Mouse (Mus musculus) A20 (cell line): ENCODE results near the gene D930048N14Rik.
"Not testable (repeated sequence)": the region's sequence is repeated elsewhere in the genome, so short reads cannot be mapped to it uniquely, and the experiment has no call there.

Experiments used
- DNase-seq: peaks from one replicate; pipeline ENCODE4 v3.0.0-alpha.2; 2011; ENCODE audit warnings: low read depth, low spot score

D930048N14Rik gene

GRCm38 (mm10) chr11:51627907-51628306 lies 22.8 kb upstream of the D930048N14Rik start:
- no peak for DNase-seq

GRCm38 (mm10) chr11:51629651-51630314 lies 21.0 kb upstream of the D930048N14Rik start:
- DNase-seq: no peak

GRCm38 (mm10) chr11:51632130-51632753 lies 18.5 kb upstream of the D930048N14Rik start:
- no peak for DNase-seq

DNA sequence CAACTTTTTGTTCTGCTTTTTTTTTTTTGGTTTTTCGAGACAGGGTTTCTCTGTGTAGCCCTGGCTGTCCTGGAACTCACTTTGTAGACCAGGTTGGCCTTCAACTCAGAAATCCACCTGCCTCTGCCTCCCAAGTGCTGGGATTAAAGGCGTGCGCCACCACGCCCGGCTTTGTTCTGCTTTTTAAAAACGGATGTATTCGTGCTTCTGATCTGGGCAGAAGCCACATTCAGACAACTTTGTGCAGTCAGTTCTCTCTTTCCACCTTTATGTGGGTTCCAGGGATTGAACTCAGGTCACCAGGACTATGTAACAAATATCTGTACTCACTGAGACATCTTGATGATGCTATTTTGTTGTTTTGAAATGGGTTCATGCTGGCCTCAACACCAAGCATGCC lies 17.6 kb upstream of the D930048N14Rik start:
- DNase-seq: not testable (repeated sequence)

DNA sequence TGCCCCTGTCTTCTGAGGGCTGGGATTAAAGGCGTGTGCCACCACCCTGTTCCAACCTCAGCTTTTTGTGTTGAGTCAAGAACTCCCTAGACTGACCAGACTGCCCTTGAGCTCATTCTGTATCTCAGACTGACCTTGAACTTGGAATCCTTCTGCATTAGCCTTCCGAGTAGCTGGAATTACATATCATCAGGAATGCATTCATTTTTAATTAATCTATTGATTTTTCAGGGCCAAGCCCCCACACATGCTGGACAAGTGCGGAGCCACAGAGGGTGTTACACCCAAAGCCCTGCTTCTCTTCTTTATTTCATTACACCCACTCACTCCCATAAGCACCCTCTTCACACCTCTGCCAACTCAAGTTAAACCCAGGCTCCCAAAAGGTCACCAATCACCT lies 17.0 kb upstream of the D930048N14Rik start:
- DNase-seq: no peak

DNA sequence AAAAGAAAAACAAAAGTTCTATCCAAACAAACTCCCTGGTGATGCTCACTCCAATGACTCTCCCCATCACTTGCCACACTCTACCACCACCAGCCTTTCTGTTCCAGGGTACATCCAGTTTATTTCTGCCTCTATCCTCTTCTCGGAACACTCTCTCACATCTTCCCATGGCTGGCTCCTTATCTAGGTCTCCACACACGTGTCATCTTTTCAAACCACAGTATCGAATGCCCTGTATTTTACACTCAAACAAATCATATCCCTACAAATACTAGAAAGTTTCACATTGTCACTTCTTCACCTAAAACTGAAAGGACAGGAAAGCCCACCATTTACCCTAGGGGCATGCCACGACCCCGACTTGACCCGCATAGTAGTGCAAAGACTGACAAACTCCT lies 15.6 kb upstream of the D930048N14Rik start:
- no peak for DNase-seq

DNA sequence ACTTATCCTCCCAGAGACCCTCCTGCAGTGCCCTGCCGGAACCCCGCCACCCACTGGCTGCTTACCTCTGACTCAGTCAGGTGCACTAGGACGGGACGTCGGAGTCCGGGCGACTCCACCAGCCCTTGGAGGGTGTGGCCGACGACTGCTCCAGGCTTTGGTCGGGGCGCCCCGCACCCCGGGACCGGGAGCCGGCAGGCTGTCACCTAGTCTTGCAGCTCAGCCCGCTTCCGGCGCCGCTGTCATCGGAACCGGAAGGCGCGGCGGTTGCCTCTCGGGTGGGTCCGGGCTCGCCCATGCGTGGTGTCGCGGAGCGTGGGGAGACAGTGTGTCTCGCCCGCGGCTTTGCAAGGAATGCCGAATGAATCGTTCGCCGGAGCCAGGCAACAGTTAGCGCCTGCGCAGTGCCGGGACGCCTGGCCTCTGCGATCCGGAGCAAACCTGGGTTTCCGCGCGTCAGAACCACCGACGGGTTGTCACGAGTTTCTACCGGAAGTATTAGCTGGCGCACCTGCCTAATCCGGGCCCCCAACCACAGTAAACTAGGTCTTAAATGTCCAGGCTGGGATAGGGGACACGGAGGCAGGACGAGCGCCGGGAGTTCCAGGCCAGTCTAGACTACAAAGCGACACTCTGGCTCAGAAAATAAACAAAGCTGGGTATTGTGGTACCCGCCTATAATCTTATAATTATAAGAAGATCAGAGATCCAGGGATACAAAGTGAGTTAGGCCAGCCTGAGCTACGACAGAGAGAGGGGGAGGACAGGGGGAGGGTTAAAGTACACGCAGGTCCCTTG lies 15.0 kb upstream of the D930048N14Rik start, which contains the start of gene Rmnd5b:
TSS of gene Rmnd5b (minus strand) at position 372 of the 798 bp plus-strand sequence.
- peak; percentile 92 for DNase-seq

DNA sequence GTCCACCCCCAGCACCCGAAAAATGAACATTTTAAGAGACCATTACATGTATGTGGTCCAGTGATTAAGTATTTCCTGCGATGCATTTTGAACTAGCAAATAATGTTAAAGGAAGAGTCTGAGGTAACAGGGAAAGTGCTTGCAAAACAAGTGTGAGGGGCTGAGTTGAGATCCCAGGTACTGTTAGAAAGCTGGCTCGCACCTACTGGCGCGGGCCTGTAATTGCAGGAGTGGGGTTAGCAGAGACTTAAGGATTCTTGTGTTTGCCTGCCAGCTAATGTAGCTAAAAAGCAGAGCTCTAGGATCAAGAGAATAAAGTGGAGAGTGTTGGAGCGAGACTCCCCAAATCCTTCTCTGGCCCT lies 14.4 kb upstream of the D930048N14Rik start:
- peak; percentile 89 for DNase-seq

GRCm38 (mm10) chr11:51637971-51638414 lies 12.8 kb upstream of the D930048N14Rik start:
- peak; percentile 89 for DNase-seq

- no peak for DNase-seq
Observed at GRCm38 (mm10) chr11:51638497-51638896, 12.3 kb upstream of the D930048N14Rik start.

DNA sequence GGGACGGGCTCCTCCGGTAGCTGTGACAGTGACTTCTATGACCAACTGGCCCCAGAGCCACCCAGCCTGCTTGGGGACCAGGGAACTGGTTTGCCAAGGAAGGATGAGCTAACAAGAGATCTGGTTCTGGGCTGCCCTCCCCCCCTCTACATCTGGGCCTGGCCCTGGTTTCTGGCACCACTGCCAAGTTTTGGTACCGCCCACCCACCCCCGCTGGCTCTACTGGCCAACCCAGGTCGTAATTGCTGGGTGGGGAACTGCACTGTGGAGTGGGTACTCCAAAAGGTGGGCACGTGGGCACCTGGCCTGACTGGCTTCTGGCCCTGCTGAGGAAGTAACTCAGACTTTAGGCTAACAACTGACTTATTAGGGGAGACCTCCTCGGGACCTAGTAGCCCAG lies 10.0 kb upstream of the D930048N14Rik start:
- DNase-seq: no peak

DNA sequence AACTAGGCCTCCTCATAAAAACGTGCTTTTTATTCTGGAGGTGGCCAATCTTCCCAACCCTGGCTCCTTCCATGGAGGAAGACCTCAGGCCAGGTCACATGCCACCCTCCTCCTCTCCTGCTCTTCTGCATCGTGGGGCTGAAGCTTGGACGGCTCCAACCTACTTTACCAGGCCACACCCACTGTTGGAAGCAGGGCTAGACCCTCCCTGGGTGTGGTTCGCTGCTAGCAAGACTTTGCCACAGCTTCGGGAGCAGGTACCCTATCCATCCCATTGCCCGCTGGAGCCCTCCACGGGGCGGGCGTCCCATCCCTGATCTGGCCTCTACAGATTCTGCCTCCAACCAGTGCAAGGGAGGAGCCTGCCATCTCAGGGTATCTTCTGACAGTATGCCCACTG lies 7.6 kb upstream of the D930048N14Rik start:
- DNase-seq: no peak

GRCm38 (mm10) chr11:51643761-51644160 lies 7.0 kb upstream of the D930048N14Rik start:
- DNase-seq: peak; percentile 90

- peak; percentile 97 for DNase-seq
Observed at GRCm38 (mm10) chr11:51644217-51644616, 6.5 kb upstream of the D930048N14Rik start.

DNA sequence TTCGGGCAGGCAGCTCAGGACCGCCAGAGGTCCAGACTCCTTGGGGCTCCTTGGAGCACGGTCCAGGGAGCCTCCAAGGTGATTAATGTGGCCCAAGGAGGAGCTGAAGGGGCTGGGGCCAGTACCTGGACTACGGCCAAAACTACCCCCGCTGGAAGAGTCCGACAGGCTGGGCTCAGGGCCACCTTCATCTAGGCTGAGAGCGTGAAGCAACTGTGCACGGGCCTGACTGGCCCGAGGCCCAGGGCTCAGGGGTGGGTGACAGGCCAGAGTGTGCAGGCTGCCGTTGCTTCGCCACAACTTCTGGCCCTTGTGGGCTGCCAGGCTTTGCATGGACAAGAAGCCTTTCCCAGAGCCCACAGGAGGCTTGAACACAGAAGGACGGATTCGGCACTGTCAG lies 5.5 kb upstream of the D930048N14Rik start:
- DNase-seq: no peak

DNA sequence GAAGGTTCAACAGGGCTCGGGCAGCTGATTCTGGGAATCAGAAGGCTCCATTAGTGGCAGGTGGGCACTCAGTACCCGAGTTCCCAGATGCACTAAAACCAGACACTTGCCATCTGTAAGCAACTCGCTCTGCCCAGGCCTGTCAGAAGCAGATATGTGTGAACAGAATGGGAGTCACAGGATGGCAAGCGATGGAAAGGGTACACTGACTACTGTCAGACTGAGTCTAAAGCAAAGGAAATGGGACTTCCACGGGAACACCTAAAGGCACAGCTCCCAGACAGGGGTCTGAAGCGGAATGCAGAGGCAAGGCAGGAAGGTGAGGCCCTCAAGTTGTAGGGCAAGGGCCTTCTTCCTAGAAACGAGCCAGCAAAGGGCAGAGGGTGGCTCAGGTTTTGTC lies 4.5 kb upstream of the D930048N14Rik start:
- DNase-seq: no peak

GRCm38 (mm10) chr11:51646751-51647667 lies 3.7 kb upstream of the D930048N14Rik start:
- no peak for DNase-seq

- DNase-seq: no peak
Observed at GRCm38 (mm10) chr11:51648566-51648965, 2.2 kb upstream of the D930048N14Rik start.

DNA sequence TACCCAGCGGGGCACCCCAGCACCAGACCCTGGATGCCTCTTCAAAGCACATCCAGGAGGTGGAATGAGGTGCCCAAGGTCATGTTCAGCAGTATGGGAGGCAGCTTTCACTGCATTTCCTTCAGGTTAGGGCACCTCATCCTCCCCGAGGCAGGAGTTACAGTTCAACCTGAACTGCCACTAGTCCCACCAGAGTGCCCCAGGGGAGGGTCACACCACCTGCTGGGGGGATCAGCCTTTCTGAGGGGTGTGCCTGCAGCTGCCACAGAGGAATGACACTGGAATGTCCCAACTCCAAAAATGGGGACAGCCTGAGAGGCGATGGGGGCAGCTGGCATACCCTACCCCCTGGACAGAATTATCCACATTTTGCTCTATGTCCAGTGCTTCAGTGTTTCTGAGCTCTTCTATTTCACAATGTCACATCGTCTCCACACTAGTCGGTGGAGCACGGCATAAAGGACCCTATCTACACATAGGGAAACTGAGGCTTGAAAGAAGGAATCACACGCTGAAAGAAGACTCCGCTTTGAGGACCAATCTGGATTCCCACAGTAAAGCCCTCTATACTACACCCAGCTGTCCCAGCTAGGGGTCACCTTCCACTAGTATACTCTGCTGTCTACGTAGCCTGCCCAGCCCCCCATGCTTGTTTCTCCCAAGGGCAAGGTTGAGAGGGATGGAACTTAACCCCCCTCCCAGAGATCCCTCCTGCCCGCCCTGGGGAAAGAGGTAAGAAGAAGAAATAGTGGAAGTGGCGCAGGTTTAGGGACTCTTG lies 1.5 kb upstream of the D930048N14Rik start:
- no peak for DNase-seq

GRCm38 (mm10) chr11:51649889-51650199 lies 910 bp upstream of the D930048N14Rik start:
- peak; percentile 50 for DNase-seq

DNA sequence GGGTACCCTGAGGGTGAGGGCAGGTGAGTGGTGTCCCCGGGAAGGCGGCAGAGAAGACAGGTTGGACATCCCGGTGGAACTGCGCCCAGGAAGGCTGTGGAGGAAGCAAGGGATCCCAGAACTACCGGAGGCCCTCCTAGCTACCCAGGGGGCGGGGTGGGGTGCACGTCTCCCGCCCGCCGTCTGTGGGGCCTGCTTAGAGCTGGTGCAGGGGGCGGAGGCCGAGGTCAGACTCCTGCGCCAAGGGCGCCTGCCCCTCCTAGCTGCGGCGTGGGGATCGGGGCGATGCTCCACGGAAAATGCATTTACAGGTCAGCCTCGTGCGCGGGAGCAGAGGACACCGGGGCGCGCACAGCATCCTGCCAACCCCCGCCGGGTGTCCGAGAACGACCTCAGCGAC lies 493 bp upstream of the D930048N14Rik start:
- no peak for DNase-seq
